Mouse (Mus musculus): ENCODE measurements around the gene Tsku.
A peak's percentile ranks its signal among the peaks of the same experiment; 100 is the strongest.

Gene Tsku

GRCm38 (mm10) chr7:98359951-98360620, 1.0 kb downstream of the Tsku start:
- DNase-seq (ENCODE audit: low spot score in 2 of 2): no peak

- no peak for DNase-seq (ENCODE audit: low spot score in 2 of 2)
These were observed 3.1 kb downstream of the Tsku start for GRCm38 (mm10) chr7:98358016-98358415.

- no peak for DNase-seq (ENCODE audit: low spot score in 2 of 2)
These were observed 3.8 kb downstream of the Tsku start for GRCm38 (mm10) chr7:98357324-98357723.

GRCm38 (mm10) chr7:98354921-98355310, 6.2 kb downstream of the Tsku start:
- no peak for DNase-seq (ENCODE audit: low spot score in 2 of 2)

GRCm38 (mm10) chr7:98354160-98354920, 6.8 kb downstream of the Tsku start:
- no peak for DNase-seq (ENCODE audit: low spot score in 2 of 2)

GRCm38 (mm10) chr7:98353616-98354015, 7.5 kb downstream of the Tsku start:
- no peak for DNase-seq (ENCODE audit: low spot score in 2 of 2)

GRCm38 (mm10) chr7:98351523-98351922, 9.6 kb downstream of the Tsku start:
- no peak for DNase-seq (ENCODE audit: low spot score in 2 of 2)

- no peak for DNase-seq (ENCODE audit: low spot score in 2 of 2)
These were observed 11.3 kb downstream of the Tsku start for GRCm38 (mm10) chr7:98349821-98350220.

- peak; percentile 78 to 82 for DNase-seq (ENCODE audit: low spot score in 2 of 2)
These were observed 12.0 kb downstream of the Tsku start for GRCm38 (mm10) chr7:98349096-98349495.

GRCm38 (mm10) chr7:98348043-98348442, 13.1 kb downstream of the Tsku start:
- peak; percentile 58 to 64 for DNase-seq (ENCODE audit: low spot score in 2 of 2)

GRCm38 (mm10) chr7:98347471-98347870, 13.7 kb downstream of the Tsku start:
- DNase-seq (ENCODE audit: low spot score in 2 of 2): no peak

GRCm38 (mm10) chr7:98345036-98345435, 16.1 kb downstream of the Tsku start:
- no peak for DNase-seq (ENCODE audit: low spot score in 2 of 2)

- no peak for DNase-seq (ENCODE audit: low spot score in 2 of 2)
These were observed 16.8 kb downstream of the Tsku start for GRCm38 (mm10) chr7:98344361-98344760.

GRCm38 (mm10) chr7:98342249-98342648, 18.9 kb downstream of the Tsku start:
- no peak for DNase-seq (ENCODE audit: low spot score in 2 of 2)

- peak; percentile 77 to 80 for DNase-seq (ENCODE audit: low spot score in 2 of 2)
These were observed 19.7 kb downstream of the Tsku start for GRCm38 (mm10) chr7:98341475-98341874.

- no peak for DNase-seq (ENCODE audit: low spot score in 2 of 2)
These were observed 20.8 kb downstream of the Tsku start for GRCm38 (mm10) chr7:98340343-98340742.

GRCm38 (mm10) chr7:98333987-98334386, 27.1 kb downstream of the Tsku start:
- DNase-seq (ENCODE audit: low spot score in 2 of 2): no peak

- DNase-seq (ENCODE audit: low spot score in 2 of 2): no peak
These were observed 27.6 kb downstream of the Tsku start for GRCm38 (mm10) chr7:98333507-98333906.

GRCm38 (mm10) chr7:98332678-98333397, 28.3 kb downstream of the Tsku start:
- no peak for DNase-seq (ENCODE audit: low spot score in 2 of 2)

GRCm38 (mm10) chr7:98331932-98332331, 29.2 kb downstream of the Tsku start:
- no peak for DNase-seq (ENCODE audit: low spot score in 2 of 2)

GRCm38 (mm10) chr7:98330375-98331002, 30.6 kb downstream of the Tsku start:
- no peak for DNase-seq (ENCODE audit: low spot score in 2 of 2)

Measured in frontal cortex, postnatal 36 days (tissue).